Mouse (Mus musculus): ENCODE data around the gene Ilkap.

The Ilkap gene

GRCm38 (mm10) chr1:91398260-91399062 lies at the start of gene Ilkap:
Gene Ilkap, minus strand, starts transcription at chr1:91398815.
- in situ Hi-C loops (cut with MboI, MseI): no loop called here

DNA sequence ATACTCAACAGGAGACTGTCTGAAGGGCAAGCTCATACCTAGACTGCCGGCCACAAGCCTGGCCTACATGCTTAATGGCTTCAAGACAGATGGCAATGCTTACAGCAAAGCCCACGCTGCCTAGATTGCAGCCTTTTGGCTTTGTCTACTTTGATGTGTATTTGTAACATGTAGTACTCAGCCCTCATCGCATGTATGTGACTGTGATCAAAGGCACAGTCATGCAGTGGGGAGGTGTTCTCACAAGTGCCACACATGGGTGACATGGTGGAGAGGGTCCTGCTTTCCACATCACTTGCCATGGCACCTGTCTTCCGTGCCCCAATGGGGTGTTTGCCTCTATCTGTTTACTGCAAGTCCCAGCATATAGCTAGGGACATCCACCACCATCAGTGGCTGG lies 47.9 kb upstream of the Ilkap start:
- in situ Hi-C loops (cut with MboI, MseI): no loop called here

DNA sequence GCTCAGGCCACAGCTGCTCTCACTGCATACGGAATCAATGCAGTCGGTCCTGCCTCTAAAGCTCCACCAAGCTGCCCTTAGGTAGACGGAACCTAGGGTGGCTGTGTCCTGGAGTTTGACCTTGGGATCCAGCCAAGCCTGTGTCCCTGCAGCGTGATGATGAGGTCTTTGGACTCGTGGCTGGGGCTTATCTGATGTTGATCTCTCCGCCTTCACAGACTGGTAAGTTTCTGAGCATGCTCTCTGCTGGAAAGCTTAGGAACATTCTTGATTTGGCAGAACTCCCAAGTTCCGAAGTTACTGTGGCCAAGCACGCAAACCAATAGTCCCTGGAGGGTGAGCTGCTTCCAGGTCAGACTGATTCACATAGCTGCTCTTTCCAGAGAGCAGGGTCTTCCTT lies 47.4 kb upstream of the Ilkap start:
- in situ Hi-C loops (cut with MboI, MseI): no loop called here

GRCm38 (mm10) chr1:91444841-91445830 lies 46.5 kb upstream of the Ilkap start:
- in situ Hi-C loops (cut with MboI, MseI): no loop called here

DNA sequence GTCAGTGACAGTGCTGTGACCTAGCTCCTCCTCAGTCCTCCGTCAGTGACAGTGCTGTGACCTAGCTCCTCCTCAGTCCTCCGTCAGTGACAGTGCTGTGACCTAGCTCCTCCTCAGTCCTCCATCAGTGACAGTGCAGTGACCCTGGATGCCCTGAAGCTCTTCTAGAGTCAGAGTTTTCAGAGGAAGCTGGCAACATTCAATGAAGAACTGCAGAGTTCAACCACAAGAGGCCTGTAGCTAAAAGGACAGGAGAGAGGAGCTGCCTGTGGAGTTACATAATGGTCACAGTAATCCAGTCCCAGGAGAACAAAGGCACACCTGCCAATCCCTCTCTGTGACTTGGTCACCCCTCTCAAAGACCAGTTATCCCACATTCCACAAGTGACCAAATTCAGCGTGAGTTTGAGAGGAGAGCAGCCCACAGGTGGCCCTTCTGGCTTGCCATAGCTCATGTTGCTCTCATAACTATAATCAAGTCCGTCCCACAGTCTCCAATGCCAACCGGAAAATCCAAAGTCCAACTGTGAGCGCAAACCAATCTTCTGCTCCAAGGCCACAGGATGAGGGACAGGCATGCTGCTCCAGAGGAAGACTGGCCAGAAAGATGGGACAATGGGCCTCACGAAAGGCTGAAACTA lies 43.9 kb upstream of the Ilkap start:
- in situ Hi-C loops (cut with MboI, MseI): no loop called here

- in situ Hi-C loops (cut with MboI, MseI): no loop called here
Observed at GRCm38 (mm10) chr1:91441855-91442254, 43.2 kb upstream of the Ilkap start.

DNA sequence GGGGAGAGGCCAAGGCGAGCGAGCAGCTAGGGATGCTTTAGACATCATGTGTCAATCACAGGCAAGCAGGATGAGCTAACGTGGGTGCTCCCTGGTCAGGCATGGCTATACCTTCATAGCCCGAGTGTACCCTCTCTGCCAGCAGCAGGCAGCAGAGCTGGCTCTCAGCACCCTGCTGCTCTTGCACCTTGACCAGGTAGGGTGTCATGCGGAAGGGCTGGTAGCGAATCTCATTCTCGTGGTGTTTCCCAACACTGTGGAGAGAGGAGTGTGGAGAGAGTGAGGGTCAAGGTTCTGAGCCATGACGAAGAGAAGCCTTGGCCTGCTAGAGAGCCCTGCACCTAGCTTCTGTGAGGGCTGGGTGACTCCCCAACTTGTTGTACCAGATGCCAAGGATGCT lies 41.2 kb upstream of the Ilkap start:
- in situ Hi-C loops (cut with MboI, MseI): no loop called here

GRCm38 (mm10) chr1:91437573-91437972 lies 39.0 kb upstream of the Ilkap start:
- in situ Hi-C loops (cut with MboI, MseI): no loop called here

GRCm38 (mm10) chr1:91437083-91437400 lies 38.4 kb upstream of the Ilkap start:
- in situ Hi-C loops (cut with MboI, MseI): no loop called here

DNA sequence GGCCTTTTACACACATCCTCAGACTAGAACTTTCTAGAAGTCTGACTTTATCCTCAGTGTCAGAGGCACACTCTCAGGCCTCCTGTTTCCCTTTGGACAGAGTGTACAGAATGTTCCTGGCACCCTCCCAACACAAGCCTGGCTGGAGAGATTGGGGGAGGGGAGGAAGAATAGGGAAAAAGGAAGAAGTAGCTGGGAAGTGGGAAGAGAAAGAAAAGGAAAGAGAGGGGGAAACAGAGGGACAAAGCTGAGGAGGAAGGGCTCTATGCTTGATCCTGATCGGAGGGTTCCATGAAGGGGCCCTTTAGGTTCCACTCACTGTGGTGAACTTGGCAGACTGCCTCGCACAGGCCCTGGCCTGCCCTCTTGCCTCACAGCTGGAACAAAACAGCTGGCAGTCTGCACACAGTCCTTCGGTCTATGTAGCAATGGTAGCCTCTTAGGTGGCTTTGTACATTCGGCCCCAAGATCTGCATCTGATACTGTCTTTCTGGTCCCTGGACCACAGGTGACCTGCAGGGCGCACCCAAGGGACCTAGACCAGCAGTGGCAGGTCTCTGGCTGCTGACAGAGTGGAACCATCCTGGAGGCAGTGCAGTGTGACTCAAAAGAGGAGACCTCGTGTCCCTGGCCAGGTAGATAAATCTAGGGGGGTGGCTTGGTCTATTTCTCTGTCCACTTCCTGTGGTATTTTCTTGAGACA lies 37.9 kb upstream of the Ilkap start:
- in situ Hi-C loops (cut with MboI, MseI): no loop called here

GRCm38 (mm10) chr1:91435606-91436130 lies 37.1 kb upstream of the Ilkap start:
- in situ Hi-C loops (cut with MboI, MseI): no loop called here

DNA sequence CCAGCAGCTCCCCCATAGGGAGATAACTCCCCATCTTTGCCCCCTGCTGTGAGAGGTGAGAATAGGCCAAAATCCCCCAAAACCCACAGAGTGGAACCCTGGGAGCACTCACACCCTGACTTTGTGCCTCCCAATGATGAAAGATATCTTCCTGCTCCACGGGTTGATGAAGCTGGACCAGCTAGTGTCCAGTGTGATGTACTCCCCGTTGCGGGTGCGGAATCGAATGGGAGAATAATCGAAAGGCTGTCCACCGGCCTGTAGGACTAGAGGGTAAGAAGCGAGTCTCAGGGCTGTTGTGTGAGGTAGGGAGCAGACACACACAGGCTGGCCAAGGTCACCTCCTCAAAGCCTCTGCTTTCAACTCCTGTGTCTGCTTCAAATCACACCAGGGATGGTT lies 36.3 kb upstream of the Ilkap start:
- in situ Hi-C loops (cut with MboI, MseI): no loop called here

DNA sequence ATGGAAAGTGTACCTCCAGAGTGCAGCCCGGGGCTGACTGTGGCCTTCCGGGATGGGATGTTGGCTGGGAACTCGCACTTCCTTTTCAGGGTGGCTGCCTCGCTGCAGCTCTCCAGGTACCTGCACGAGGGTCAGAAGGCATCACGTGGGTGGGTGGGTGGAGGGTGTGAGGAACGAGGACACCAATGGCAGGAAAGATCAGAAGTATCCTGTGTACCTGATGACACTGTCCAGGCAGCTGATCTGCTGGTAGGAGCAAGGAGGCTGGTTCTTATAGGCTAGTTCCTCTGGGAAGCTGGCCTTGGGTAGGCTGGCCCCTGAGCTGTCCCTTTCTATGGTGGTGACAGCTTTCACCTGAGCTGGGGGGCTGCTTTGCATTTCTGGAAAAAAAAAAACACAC lies 32.1 kb upstream of the Ilkap start:
- in situ Hi-C loops (cut with MboI, MseI): no loop called here

GRCm38 (mm10) chr1:91429212-91429611 lies 30.6 kb upstream of the Ilkap start:
- in situ Hi-C loops (cut with MboI, MseI): loop anchor here (5.0 kb wide), 1 partner anchor 63 kb away; the partner anchor contains the start of gene Traf3ip1

GRCm38 (mm10) chr1:91428614-91429013 lies 30.0 kb upstream of the Ilkap start:
- in situ Hi-C loops (cut with MboI, MseI): loop anchor here (5.0 kb wide), 1 partner anchor 64 kb away; the partner anchor contains the start of gene Traf3ip1

DNA sequence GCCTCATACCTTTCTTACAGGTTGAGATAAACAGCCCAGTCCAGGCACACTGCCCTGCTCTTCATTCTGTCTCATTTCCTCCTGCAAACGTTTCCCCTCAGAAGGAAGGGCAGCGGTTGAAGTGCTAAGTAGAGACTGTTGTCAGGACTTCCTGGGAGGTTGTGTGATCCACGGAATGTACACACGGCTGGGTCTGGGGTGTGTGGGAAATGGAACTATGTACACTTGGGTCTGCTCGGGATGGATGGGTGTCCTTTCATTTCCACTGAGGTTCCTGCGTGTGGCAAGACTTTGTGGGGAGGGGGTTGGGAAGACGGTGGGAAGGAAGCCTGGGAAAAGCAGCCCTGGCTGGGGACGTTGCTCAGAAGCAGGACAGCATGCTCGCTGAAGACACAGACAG lies 27.8 kb upstream of the Ilkap start:
- in situ Hi-C loops (cut with MboI, MseI): loop anchor here (5.0 kb wide), 1 partner anchor 66 kb away; the partner anchor contains the start of gene Traf3ip1

- in situ Hi-C loops (cut with MboI, MseI): no loop called here
Observed at GRCm38 (mm10) chr1:91420601-91421065, 22.0 kb upstream of the Ilkap start.

DNA sequence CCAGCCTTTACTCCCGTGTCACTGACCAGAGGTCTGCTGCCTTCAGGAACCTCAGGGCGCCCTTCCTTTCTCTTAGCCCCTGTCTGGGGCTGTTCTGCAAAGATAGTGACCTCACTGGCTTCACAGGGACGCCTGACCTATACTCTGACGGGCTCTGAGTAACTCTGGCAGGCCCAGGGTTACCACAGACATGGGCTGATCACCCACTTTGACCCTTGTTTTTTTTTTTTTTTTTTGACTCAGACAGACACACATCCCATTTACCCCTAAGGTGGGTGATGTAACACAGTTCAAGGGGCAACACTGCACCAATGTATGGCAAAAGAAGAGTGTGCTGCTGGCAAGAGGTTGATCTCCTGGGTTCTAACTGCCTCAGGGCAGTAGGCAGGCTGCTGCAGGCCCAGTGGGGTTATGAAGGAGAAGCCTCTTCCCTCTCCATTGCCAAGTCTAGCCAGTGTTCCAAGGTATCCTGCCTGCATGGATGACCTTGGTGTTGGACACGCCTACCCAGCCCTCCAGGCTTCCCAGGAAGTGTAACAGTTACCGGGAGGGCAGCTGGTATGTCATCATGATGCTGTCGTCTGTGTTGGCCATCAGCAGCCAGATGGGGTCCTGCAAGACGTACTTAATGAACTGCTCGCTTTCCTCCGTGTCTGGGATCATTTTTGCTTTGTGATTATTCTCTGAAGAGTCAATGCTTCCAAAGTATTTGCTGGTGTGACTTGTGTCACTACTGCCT lies 21.4 kb upstream of the Ilkap start:
- in situ Hi-C loops (cut with MboI, MseI): no loop called here

- in situ Hi-C loops (cut with MboI, MseI): no loop called here
Observed at GRCm38 (mm10) chr1:91417991-91418390, 19.4 kb upstream of the Ilkap start.

- in situ Hi-C loops (cut with MboI, MseI): no loop called here
Observed at GRCm38 (mm10) chr1:91415311-91415710, 16.7 kb upstream of the Ilkap start.
